Mouse (Mus musculus) forelimb bud, embryonic 11.5 days (tissue): ENCODE measurements around the gene Olfr435.
A peak's percentile ranks its signal among the peaks of the same experiment; 100 is the strongest.
"Not testable (repeated sequence)": the region's sequence is repeated elsewhere in the genome, so short reads cannot be mapped to it uniquely, and the experiment has no call there.

Source experiments
- DNase-seq: peaks from one replicate; pipeline ENCODE4 v3.0.0-alpha.2; 2012; ENCODE audit warnings: low read depth, low spot score

Olfr435 gene

GRCm38 (mm10) chr6:43196781-43197180 lies at the start of gene Olfr435:
TSS of gene Olfr435 (plus strand) at chr6:43197146.
- no peak for DNase-seq

GRCm38 (mm10) chr6:43159502-43159901 lies 37.4 kb upstream of the Olfr435 start:
- no peak for DNase-seq

GRCm38 (mm10) chr6:43162982-43163381 lies 34.0 kb upstream of the Olfr435 start, which contains the start of gene Olfr437:
TSS of gene Olfr437 (plus strand) at chr6:43163282.
- no peak for DNase-seq

- no peak for DNase-seq
Measured at GRCm38 (mm10) chr6:43167246-43167645, 29.7 kb upstream of the Olfr435 start.

GRCm38 (mm10) chr6:43171840-43172239 lies 25.1 kb upstream of the Olfr435 start, which contains the start of gene Olfr13:
TSS of gene Olfr13 (plus strand) at chr6:43172140.
- DNase-seq = no peak

- no peak for DNase-seq
Measured at GRCm38 (mm10) chr6:43178129-43178528, 18.8 kb upstream of the Olfr435 start.

GRCm38 (mm10) chr6:43178584-43179501 lies 18.1 kb upstream of the Olfr435 start:
- no peak for DNase-seq

- DNase-seq = no peak
Measured at GRCm38 (mm10) chr6:43190986-43191385, 6.0 kb upstream of the Olfr435 start.

GRCm38 (mm10) chr6:43198094-43198493 lies 1.1 kb downstream of the Olfr435 start:
- no peak for DNase-seq

GRCm38 (mm10) chr6:43202786-43203185 lies 5.8 kb downstream of the Olfr435 start:
- DNase-seq = no peak

- no peak for DNase-seq
Measured at GRCm38 (mm10) chr6:43205355-43205754, 8.4 kb downstream of the Olfr435 start.

- not testable (repeated sequence) for DNase-seq
Measured at GRCm38 (mm10) chr6:43212873-43213272, 15.9 kb downstream of the Olfr435 start, which contains the start of gene Olfr434. TSS of gene Olfr434 (plus strand) at chr6:43213021.

GRCm38 (mm10) chr6:43231255-43231654 lies 34.3 kb downstream of the Olfr435 start, which contains the start of gene Olfr47:
TSS of gene Olfr47 (plus strand) at chr6:43231529.
- not testable (repeated sequence) for DNase-seq

GRCm38 (mm10) chr6:43242061-43242460 lies 45.1 kb downstream of the Olfr435 start:
- DNase-seq = peak; percentile 38

GRCm38 (mm10) chr6:43247396-43247795 lies 50.5 kb downstream of the Olfr435 start:
- DNase-seq = no peak

- no peak for DNase-seq
Measured at GRCm38 (mm10) chr6:43252994-43253393, 56.0 kb downstream of the Olfr435 start.
